Mouse (Mus musculus): ENCODE data around the gene Gm10491. TPM values are rescaled to one million over a fixed set of nuclear protein-coding genes. Genes with fewer than 3 reads are reported as not detected.

Gene Gm10491
- polyA plus RNA-seq, 1 experiment, result not detected

DNA sequence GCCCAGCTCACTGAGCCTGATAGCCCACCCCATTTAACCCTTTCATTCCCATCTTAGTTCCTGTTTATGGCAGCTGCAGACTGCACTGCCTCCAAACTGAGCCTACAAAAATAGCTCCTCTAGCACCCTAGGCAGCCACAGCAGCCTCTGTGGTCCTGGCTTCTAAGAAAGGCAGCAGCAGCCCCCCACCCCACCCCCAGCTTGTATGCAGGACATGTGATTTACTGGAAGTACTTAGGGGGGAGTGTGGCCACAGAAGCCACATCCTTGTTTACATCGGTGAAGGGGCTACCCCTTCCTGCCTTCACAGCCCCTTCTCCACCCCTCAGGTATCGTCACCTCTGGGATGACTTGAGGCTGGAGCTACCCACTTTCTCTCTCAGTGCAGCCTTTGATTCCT is 42.3 kb downstream of the Gm10491 start:
- 9% methylated on average over 2 of the region's 2 CpGs for WGBS

GRCm38 (mm10) chrX:7864551-7864950 is 43.1 kb downstream of the Gm10491 start:
- H3K4me3 ChIP-seq (ENCODE audit: control insufficient read depth, insufficient read depth, low read length), result no peak overlapping the region
- no peaks in the 10 kb centered on the region for H3K27me3 ChIP-seq (ENCODE audit: control insufficient read depth, insufficient read depth, low read length)
- no peak for TF ChIP-seq POLR2A (IDR thresholded peaks at IDR 0.05; ENCODE audit: control insufficient read depth, extremely low read depth, insufficient read depth, low read length, poor library complexity)
- no peak for TF ChIP-seq CTCF (IDR thresholded peaks at IDR 0.05; ENCODE audit: borderline replicate concordance, control insufficient read depth, extremely low read depth, insufficient read depth, low read length, poor library complexity)
- DNase-seq, result no peak
- H3K36me3 ChIP-seq (ENCODE audit: control insufficient read depth, insufficient read depth, low read length), result peaks cover 10% of the 10 kb centered on the region
- WGBS, result 45% methylated on average over 3 of the region's 3 CpGs
- H3K27ac ChIP-seq (ENCODE audit: control insufficient read depth, insufficient read depth, low read length), result peak overlapping the region; percentile 51; the same call in 1 of the 2 replicates
- H3K4me1 ChIP-seq (replicated peaks; ENCODE audit: control insufficient read depth, insufficient read depth, low read length), result peaks cover 6% of the 10 kb centered on the region

More for the DNA sequence above, 42.3 kb downstream of the Gm10491 start:
- TF ChIP-seq CTCF (IDR thresholded peaks at IDR 0.05; ENCODE audit: borderline replicate concordance, control insufficient read depth, extremely low read depth, insufficient read depth, low read length, poor library complexity) (no peak), POLR2A (IDR thresholded peaks at IDR 0.05; ENCODE audit: control insufficient read depth, extremely low read depth, insufficient read depth, low read length, poor library complexity) (no peak)
- DNase-seq, result no peak
- Histone ChIP-seq H3K36me3 (ENCODE audit: control insufficient read depth, insufficient read depth, low read length) (peaks cover 8% of the 10 kb centered on the region), H3K27me3 (ENCODE audit: control insufficient read depth, insufficient read depth, low read length) (no peaks in the 10 kb centered on the region), H3K27ac (ENCODE audit: control insufficient read depth, insufficient read depth, low read length) (peak overlapping the region; percentile 66; the same call in 1 of the 2 replicates), H3K4me3 (ENCODE audit: control insufficient read depth, insufficient read depth, low read length) (no peak overlapping the region), H3K4me1 (replicated peaks; ENCODE audit: control insufficient read depth, insufficient read depth, low read length) (peaks cover 6% of the 10 kb centered on the region)

DNA sequence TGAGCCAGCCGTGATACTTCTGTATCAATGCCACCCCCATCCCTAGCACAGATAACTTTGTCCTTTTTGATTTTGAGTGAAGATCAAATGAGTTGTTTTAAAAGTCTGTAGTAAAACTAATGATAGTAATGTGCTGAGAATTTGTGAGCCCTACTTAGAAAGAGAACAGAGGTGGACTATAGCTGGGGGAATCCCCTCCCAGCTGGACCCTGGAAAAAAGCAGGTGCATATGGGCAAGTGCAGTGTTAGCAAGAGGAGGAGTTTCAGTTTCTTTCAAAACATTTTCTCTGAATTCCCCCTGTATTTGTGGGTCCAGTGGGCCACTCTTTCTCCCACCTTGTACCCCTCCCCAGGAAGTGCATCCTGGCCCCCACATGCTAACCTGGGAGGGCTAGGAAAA is 44.5 kb downstream of the Gm10491 start:
- Histone ChIP-seq H3K4me3 (ENCODE audit: control insufficient read depth, insufficient read depth, low read length) (no peak overlapping the region), H3K27ac (ENCODE audit: control insufficient read depth, insufficient read depth, low read length) (no peak overlapping the region), H3K4me1 (replicated peaks; ENCODE audit: control insufficient read depth, insufficient read depth, low read length) (peaks cover 6% of the 10 kb centered on the region), H3K36me3 (ENCODE audit: control insufficient read depth, insufficient read depth, low read length) (peaks cover 10% of the 10 kb centered on the region), H3K27me3 (ENCODE audit: control insufficient read depth, insufficient read depth, low read length) (no peaks in the 10 kb centered on the region)
- no peak for DNase-seq
- TF ChIP-seq CTCF (IDR thresholded peaks at IDR 0.05; ENCODE audit: borderline replicate concordance, control insufficient read depth, extremely low read depth, insufficient read depth, low read length, poor library complexity) (no peak), POLR2A (IDR thresholded peaks at IDR 0.05; ENCODE audit: control insufficient read depth, extremely low read depth, insufficient read depth, low read length, poor library complexity) (no peak)
- 83% methylated on average over 1 of the region's 1 CpGs for WGBS

DNA sequence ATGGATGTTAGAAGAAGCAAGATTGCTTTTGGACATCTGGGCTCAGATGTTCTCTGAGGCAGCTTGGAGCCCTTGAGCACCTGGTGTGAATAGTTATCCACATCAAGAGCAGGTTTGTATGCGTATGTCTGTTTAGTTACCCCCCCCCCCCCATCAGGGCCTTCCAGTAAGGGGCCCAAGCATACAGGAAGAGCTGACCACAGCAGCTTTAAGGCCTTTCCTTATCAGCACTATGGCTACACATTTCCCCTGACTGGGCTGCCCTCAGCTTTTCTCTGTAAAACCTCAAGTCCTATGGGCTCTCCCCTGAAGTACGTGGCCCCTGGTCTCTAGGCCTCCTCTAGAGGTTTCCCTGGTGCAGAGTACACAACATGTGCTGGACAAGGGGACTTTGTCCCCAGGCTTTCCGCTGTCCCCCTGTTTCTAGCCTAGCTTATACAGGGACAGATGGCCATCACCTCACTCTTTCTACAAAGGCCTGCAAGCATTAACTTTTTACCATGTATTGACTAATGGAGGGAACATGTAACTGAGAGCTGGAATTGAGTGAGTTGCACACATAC is 48.4 kb downstream of the Gm10491 start:
- TF ChIP-seq CTCF (IDR thresholded peaks at IDR 0.05; ENCODE audit: borderline replicate concordance, control insufficient read depth, extremely low read depth, insufficient read depth, low read length, poor library complexity) (no peak), POLR2A (IDR thresholded peaks at IDR 0.05; ENCODE audit: control insufficient read depth, extremely low read depth, insufficient read depth, low read length, poor library complexity) (no peak)
- no peaks in the 10 kb centered on the region for H3K27me3 ChIP-seq (ENCODE audit: control insufficient read depth, insufficient read depth, low read length)
- DNase-seq, result no peak
- WGBS, result 63% methylated on average over 2 of the region's 3 CpGs
- no peak overlapping the region for H3K27ac ChIP-seq (ENCODE audit: control insufficient read depth, insufficient read depth, low read length)
- H3K36me3 ChIP-seq (ENCODE audit: control insufficient read depth, insufficient read depth, low read length), result 0 out of 2 replicates have a peak, but pooled peaks cover 5% of the 10 kb centered on the region
- H3K4me1 ChIP-seq (replicated peaks; ENCODE audit: control insufficient read depth, insufficient read depth, low read length), result no peaks in the 10 kb centered on the region; the same call in 1 of the 2 replicates
- no peak overlapping the region for H3K4me3 ChIP-seq (ENCODE audit: control insufficient read depth, insufficient read depth, low read length)

Other genes with a start within 250 kb of the Gm10491 start
- gene Plp2, start 236.4 kb downstream of the Gm10491 start, polyA plus RNA-seq (2012; rRNA removed), result 144 and 149 TPM in 2 replicates
- gene Magix, start 226.6 kb downstream of the Gm10491 start, polyA plus RNA-seq (2012; rRNA removed), result 0.82 and 3.0 TPM in 2 replicates
- 12.2 and 12.8 TPM in 2 replicates for gene Gpkow, start 210.7 kb downstream of the Gm10491 start, polyA plus RNA-seq (2012; rRNA removed)
- gene Wdr45, start 193.5 kb downstream of the Gm10491 start, polyA plus RNA-seq (2012; rRNA removed), result 86.6 and 105 TPM in 2 replicates
- gene Gm45208, start 185.6 kb downstream of the Gm10491 start, polyA plus RNA-seq (2012; rRNA removed), result 1.8 and 1.9 TPM in 2 replicates
- gene Praf2, start 179.4 kb downstream of the Gm10491 start, polyA plus RNA-seq (2012; rRNA removed), result 39.9 and 44.4 TPM in 2 replicates
- gene Ccdc120, start 156.9 kb downstream of the Gm10491 start, polyA plus RNA-seq (2012; rRNA removed), result 6.8 and 9.3 TPM in 2 replicates
- gene Tfe3, start 145.3 kb downstream of the Gm10491 start, polyA plus RNA-seq (2012; rRNA removed), result 26.4 and 29.5 TPM in 2 replicates
- gene Gripap1, start 118.1 kb downstream of the Gm10491 start, polyA plus RNA-seq (2012; rRNA removed), result 68.4 and 73.1 TPM in 2 replicates
- gene Kcnd1, start 85.5 kb downstream of the Gm10491 start, polyA plus RNA-seq (2012; rRNA removed), result 1.1 TPM in 2 replicates
- gene Otud5, start 66.5 kb downstream of the Gm10491 start, polyA plus RNA-seq (2012; rRNA removed), result 112 TPM in 2 replicates
- gene Pim2, start 29.6 kb downstream of the Gm10491 start, polyA plus RNA-seq (2012; rRNA removed), result 53.6 and 54.6 TPM in 2 replicates
- 81.7 and 100 TPM in 2 replicates for gene Slc35a2, start 23.8 kb downstream of the Gm10491 start, polyA plus RNA-seq (2012; rRNA removed)
- 101 and 109 TPM in 2 replicates for gene Pqbp1, start 8.6 kb downstream of the Gm10491 start, polyA plus RNA-seq (2012; rRNA removed)
- 66.8 and 74.8 TPM in 2 replicates for gene Timm17b, start 8.5 kb downstream of the Gm10491 start, polyA plus RNA-seq (2012; rRNA removed)
- not detected in 2 replicates for gene Gm10490, start 1.7 kb upstream of the Gm10491 start, polyA plus RNA-seq (2012; rRNA removed)
- gene Pcsk1n, start 12.0 kb upstream of the Gm10491 start, polyA plus RNA-seq (2012; rRNA removed), result 0.14 and 0.15 TPM in 2 replicates
- gene Eras, start 20.8 kb upstream of the Gm10491 start, polyA plus RNA-seq (2012; rRNA removed), result not detected in 2 replicates
- gene Hdac6, start 40.1 kb upstream of the Gm10491 start, polyA plus RNA-seq (2012; rRNA removed), result 31.0 and 32.0 TPM in 2 replicates
- gene Gata1, start 70.2 kb upstream of the Gm10491 start, polyA plus RNA-seq (2012; rRNA removed), result 2.7 and 2.9 TPM in 2 replicates
- not detected in 2 replicates for gene Glod5, start 110.7 kb upstream of the Gm10491 start, polyA plus RNA-seq (2012; rRNA removed)
- 69.4 and 74.6 TPM in 2 replicates for gene Suv39h1, start 166.9 kb upstream of the Gm10491 start, polyA plus RNA-seq (2012; rRNA removed)
- 88.5 and 102 TPM in 2 replicates for gene Was, start 182.7 kb upstream of the Gm10491 start, polyA plus RNA-seq (2012; rRNA removed)
- gene Wdr13, start 225.1 kb upstream of the Gm10491 start, polyA plus RNA-seq (2012; rRNA removed), result 128 and 141 TPM in 2 replicates
- gene Rbm3, start 238.0 kb upstream of the Gm10491 start, polyA plus RNA-seq (2012; rRNA removed), result 220 and 225 TPM in 2 replicates